Mouse (Mus musculus): ENCODE measurements around the gene Cdip1. TPM values are rescaled to one million over a fixed set of nuclear protein-coding genes. Genes with fewer than 3 reads are reported as not detected.

The Cdip1 gene
- polyA plus RNA-seq, 1 experiment = 91.1 TPM

DNA sequence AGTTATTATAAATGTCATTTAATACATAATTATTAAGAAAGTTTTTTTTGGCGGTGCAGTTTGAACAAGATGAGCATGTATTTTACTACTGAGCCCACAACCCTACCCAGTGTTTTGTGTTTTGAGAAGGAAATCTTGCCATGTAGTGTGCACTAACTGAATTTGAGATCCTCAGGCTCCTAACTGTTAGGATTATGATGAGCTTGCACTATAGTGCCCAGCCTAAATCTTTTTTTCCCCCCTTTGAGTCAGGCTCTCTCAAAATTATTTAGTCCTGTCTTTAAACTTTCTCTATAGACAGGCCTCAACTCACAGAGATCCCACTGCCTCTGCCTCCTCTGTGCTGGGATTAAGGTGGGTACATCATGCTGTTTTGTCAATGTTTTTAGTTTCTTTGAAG is 62.6 kb downstream of the Cdip1 start:
- TF ChIP-seq CTCF (IDR thresholded peaks at IDR 0.05; ENCODE audit: borderline replicate concordance, extremely low read depth, insufficient read depth, insufficient read length) (no peak), POLR2A (IDR thresholded peaks at IDR 0.05; ENCODE audit: borderline replicate concordance, extremely low read depth, insufficient read depth, insufficient read length, poor library complexity, severe bottlenecking) (no peak)
- DNase-seq (ENCODE audit: low read depth) = no peak

GRCm38 (mm10) chr16:4726528-4727128 is 63.5 kb downstream of the Cdip1 start:
- no peak for DNase-seq (ENCODE audit: low read depth)
- TF ChIP-seq CTCF (IDR thresholded peaks at IDR 0.05; ENCODE audit: borderline replicate concordance, extremely low read depth, insufficient read depth, insufficient read length) (no peak), POLR2A (IDR thresholded peaks at IDR 0.05; ENCODE audit: borderline replicate concordance, extremely low read depth, insufficient read depth, insufficient read length, poor library complexity, severe bottlenecking) (no peak)

DNA sequence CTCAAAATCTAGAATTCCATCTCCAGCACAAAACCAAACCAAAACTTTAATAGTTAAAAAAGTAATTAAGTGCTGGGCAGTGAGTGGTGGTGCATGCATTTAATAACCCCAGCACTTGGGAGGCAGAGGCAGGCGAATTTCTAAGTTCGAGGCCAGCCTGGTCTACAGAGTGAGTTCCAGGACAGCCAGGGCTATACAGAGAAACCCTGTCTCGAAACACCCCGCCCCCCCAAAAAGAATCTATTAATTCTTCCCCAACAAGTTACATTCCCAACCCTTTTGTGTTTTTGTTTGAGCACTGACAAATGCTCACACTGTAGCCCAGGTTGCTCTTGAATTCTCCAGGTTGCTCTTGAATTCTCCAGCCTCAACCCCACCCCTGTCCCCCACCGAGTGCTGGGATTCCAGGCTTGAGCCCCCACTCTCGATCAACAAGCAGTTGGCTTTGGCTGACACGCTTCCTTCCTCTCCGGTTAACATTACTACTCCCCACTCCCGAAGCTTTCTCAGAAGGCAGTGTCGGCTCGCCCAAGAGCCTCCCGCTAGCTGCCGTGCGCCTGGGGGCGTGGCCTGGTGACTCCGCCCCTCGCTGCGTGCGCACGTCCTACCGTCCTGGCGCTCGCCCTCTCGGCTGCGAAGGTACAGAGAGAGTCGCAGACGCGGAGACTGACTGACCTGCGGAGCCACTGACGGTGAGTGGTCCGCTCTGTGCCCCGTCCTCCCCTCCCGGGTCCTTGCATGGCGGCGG is 64.1 kb downstream of the Cdip1 start, which contains the start of gene Hmox2:
Gene Hmox2 (plus strand): TSS at position 582 of the 748 bp plus-strand sequence.
- peak; percentile 46; the same call in 1 of the 2 replicates for TF ChIP-seq POLR2A (IDR thresholded peaks at IDR 0.05; ENCODE audit: borderline replicate concordance, extremely low read depth, insufficient read depth, insufficient read length, poor library complexity, severe bottlenecking)
- no peak for TF ChIP-seq CTCF (IDR thresholded peaks at IDR 0.05; ENCODE audit: borderline replicate concordance, extremely low read depth, insufficient read depth, insufficient read length)
- peak; percentile 95 for DNase-seq (ENCODE audit: low read depth)

DNA sequence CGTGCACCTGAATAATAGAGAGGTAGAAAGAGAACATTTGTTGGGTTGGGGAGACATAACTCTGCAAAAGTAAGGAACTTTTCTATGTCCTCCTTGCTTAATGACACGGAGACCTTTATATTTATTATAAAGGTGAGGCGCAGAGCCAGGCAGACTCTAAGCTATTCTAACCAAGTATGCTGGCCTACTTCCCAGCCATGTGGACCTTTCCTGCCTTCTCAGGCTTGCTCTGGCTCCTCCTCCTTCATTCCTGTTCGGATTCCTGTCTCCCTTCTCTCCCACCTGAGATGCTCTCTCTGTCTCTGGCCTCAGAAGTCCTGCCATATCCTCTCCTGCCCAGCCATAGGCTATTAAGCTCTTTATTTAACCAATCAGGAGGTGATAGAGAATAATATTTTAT is 64.8 kb downstream of the Cdip1 start:
- TF ChIP-seq POLR2A (IDR thresholded peaks at IDR 0.05; ENCODE audit: borderline replicate concordance, extremely low read depth, insufficient read depth, insufficient read length, poor library complexity, severe bottlenecking) (no peak), CTCF (IDR thresholded peaks at IDR 0.05; ENCODE audit: borderline replicate concordance, extremely low read depth, insufficient read depth, insufficient read length) (no peak)
- no peak for DNase-seq (ENCODE audit: low read depth)

- no peak for DNase-seq (ENCODE audit: low read depth)
- TF ChIP-seq POLR2A (IDR thresholded peaks at IDR 0.05; ENCODE audit: borderline replicate concordance, extremely low read depth, insufficient read depth, insufficient read length, poor library complexity, severe bottlenecking) (no peak), CTCF (IDR thresholded peaks at IDR 0.05; ENCODE audit: borderline replicate concordance, extremely low read depth, insufficient read depth, insufficient read length) (no peak)
Measured at GRCm38 (mm10) chr16:4722915-4723209, 67.2 kb downstream of the Cdip1 start.

DNA sequence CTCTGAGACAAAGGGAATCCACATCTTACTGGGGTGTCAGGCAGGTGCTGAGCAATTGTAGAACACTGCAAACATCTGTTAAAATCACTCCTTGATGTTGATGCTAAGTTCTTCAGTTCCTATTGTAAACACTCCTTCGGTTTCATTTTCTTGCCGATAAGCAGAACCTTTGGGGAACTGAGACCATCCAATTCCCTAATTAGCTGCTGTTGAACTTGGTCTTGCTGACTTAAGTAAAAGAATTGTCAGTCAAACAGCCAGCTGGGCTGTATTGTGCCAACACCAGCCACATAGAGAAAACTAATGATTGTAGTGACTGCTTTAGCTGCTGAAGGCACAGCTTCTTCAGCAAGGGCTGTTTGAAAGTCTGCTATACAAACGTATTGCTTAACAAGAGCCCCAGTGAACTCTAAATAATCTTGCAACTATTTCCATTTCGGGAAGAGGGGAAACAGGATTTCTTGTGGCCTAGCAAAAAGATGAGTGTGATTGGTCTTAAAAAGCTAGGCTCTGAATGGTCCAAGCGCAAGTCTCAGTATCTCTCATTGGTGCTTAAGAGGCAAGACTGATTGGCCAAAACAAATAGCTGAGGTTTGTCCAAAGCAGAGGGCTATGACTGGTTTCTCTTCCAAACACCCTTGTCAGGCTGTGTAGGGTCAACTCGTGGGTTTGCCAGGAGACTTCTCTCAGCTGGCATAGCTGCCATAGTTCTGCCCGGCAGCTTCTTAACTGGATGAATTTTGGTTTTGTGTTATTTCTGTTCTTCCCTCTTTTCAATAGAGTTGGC is 67.8 kb downstream of the Cdip1 start:
- TF ChIP-seq CTCF (IDR thresholded peaks at IDR 0.05; ENCODE audit: borderline replicate concordance, extremely low read depth, insufficient read depth, insufficient read length) = no peak
- no peak for TF ChIP-seq POLR2A (IDR thresholded peaks at IDR 0.05; ENCODE audit: borderline replicate concordance, extremely low read depth, insufficient read depth, insufficient read length, poor library complexity, severe bottlenecking)
- DNase-seq (ENCODE audit: low read depth) = peak; percentile 8

- DNase-seq (ENCODE audit: low read depth) = peak; percentile 94
- TF ChIP-seq POLR2A (IDR thresholded peaks at IDR 0.05; ENCODE audit: borderline replicate concordance, extremely low read depth, insufficient read depth, insufficient read length, poor library complexity, severe bottlenecking) = peak; percentile 7; the same call in 1 of the 2 replicates
- TF ChIP-seq CTCF (IDR thresholded peaks at IDR 0.05; ENCODE audit: borderline replicate concordance, extremely low read depth, insufficient read depth, insufficient read length) = no peak
Measured at GRCm38 (mm10) chr16:4718753-4719518, 71.2 kb downstream of the Cdip1 start, which contains the start of gene Nmral1. TSS of gene Nmral1 (minus strand) at chr16:4719356.

GRCm38 (mm10) chr16:4717866-4718265 is 72.2 kb downstream of the Cdip1 start:
- no peak for DNase-seq (ENCODE audit: low read depth)
- TF ChIP-seq CTCF (IDR thresholded peaks at IDR 0.05; ENCODE audit: borderline replicate concordance, extremely low read depth, insufficient read depth, insufficient read length) (no peak), POLR2A (IDR thresholded peaks at IDR 0.05; ENCODE audit: borderline replicate concordance, extremely low read depth, insufficient read depth, insufficient read length, poor library complexity, severe bottlenecking) (no peak)

GRCm38 (mm10) chr16:4713861-4714710 is 76.0 kb downstream of the Cdip1 start:
- no peak for DNase-seq (ENCODE audit: low read depth)
- TF ChIP-seq POLR2A (IDR thresholded peaks at IDR 0.05; ENCODE audit: borderline replicate concordance, extremely low read depth, insufficient read depth, insufficient read length, poor library complexity, severe bottlenecking) (no peak), CTCF (IDR thresholded peaks at IDR 0.05; ENCODE audit: borderline replicate concordance, extremely low read depth, insufficient read depth, insufficient read length) (no peak)

GRCm38 (mm10) chr16:4711173-4711572 is 78.9 kb downstream of the Cdip1 start:
- no peak for DNase-seq (ENCODE audit: low read depth)

More at GRCm38 (mm10) chr16:4711173-4711572, 78.9 kb downstream of the Cdip1 start:
- TF ChIP-seq CTCF (IDR thresholded peaks at IDR 0.05; ENCODE audit: borderline replicate concordance, extremely low read depth, insufficient read depth, insufficient read length) (no peak), POLR2A (IDR thresholded peaks at IDR 0.05; ENCODE audit: borderline replicate concordance, extremely low read depth, insufficient read depth, insufficient read length, poor library complexity, severe bottlenecking) (no peak)
